Mouse (Mus musculus) CH12.LX (cell line): ENCODE data around the gene Sec63. TPM values are rescaled to one million over a fixed set of nuclear protein-coding genes. Genes with fewer than 3 reads are reported as not detected.

ENCODE experiments used
- DNase-seq: peaks from one replicate; pipeline ENCODE4 v3.0.0-alpha.2; 2013; ENCODE audit errors: extremely low read depth
- H3K27ac ChIP-seq: 2 replicates; pipeline ENCODE4 v1.5.1; 2012; ENCODE audit warnings: low read depth, mild to moderate bottlenecking, control low read depth, moderate library complexity; ENCODE audit not compliant: insufficient read depth
- H3K27me3 ChIP-seq: replicated peaks from 2 replicates; pipeline ENCODE3; 2012; ENCODE audit warnings: inconsistent platforms
- H3K36me3 ChIP-seq, 2 experiments: replicated peaks in 1 of 2; 2 replicates each; pipeline versions ENCODE3 to v1.6.1; 2012; ENCODE audit warnings: inconsistent platforms in 1 of 2, low read length in 1 of 2, mild to moderate bottlenecking in 1 of 2, mixed read lengths in 1 of 2, moderate library complexity in 1 of 2; ENCODE audit not compliant: control insufficient read depth in 1 of 2, insufficient read depth in 1 of 2
- H3K4me1 ChIP-seq, 2 experiments: 2 replicates each; pipeline ENCODE4 v1.6.1; 2012; ENCODE audit warnings: inconsistent platforms in 1 of 2, moderate library complexity in 1 of 2; ENCODE audit not compliant: insufficient read depth in 2 of 2, control insufficient read depth in 1 of 2
- H3K4me2 ChIP-seq: 2 replicates; pipeline ENCODE4 v1.6.1; 2012; ENCODE audit warnings: low read depth, mild to moderate bottlenecking, control low read depth; ENCODE audit not compliant: poor library complexity, insufficient read depth, severe bottlenecking
- H3K4me3 ChIP-seq, 3 experiments: fragments of 150-350 bp in 1 of 3; sonication (generic) in 1 of 3; replicated peaks in 1 of 3; 2 replicates each; pipeline versions ENCODE3 to v1.5.1; 2011 to 2012; ENCODE audit warnings: low read depth in 2 of 3, low read length in 2 of 3, mild to moderate bottlenecking in 2 of 3, moderate library complexity in 2 of 3, control low read depth in 1 of 3, improper control_type of control experiment in 1 of 3, inconsistent platforms in 1 of 3, mixed read lengths in 1 of 3; ENCODE audit not compliant: poor library complexity in 1 of 3
- H3K79me2 ChIP-seq: replicated peaks from 2 replicates; pipeline ENCODE4 v1.6.1; 2012; ENCODE audit warnings: mild to moderate bottlenecking, moderate library complexity; ENCODE audit not compliant: control insufficient read depth, poor library complexity, insufficient read depth, severe bottlenecking; ENCODE audit errors: extremely low read depth
- H3K9ac ChIP-seq: 2 replicates; pipeline ENCODE4 v1.6.1; 2012; ENCODE audit warnings: low read depth, mild to moderate bottlenecking, control low read depth, moderate library complexity; ENCODE audit not compliant: insufficient read depth
- H3K9me3 ChIP-seq: replicated peaks from 2 replicates; pipeline ENCODE3; 2012; ENCODE audit warnings: low read length, inconsistent platforms, mixed read lengths
- BHLHE40 ChIP-seq: IDR thresholded peaks from 2 replicates; pipeline ENCODE4 v1.6.1; 2011; ENCODE audit warnings: mild to moderate bottlenecking, low read depth, low read length, improper control_type of control experiment
- CHD1 ChIP-seq: IDR thresholded peaks from 2 replicates; pipeline ENCODE4 v1.6.1; 2012; ENCODE audit warnings: low read depth, low read length, improper control_type of control experiment, inconsistent platforms
- CHD2 ChIP-seq: IDR thresholded peaks from 2 replicates; pipeline ENCODE4 v1.6.1; 2011; ENCODE audit warnings: low read length, improper control_type of control experiment
- CTCF ChIP-seq, 2 experiments: IDR thresholded peaks in 1 of 2; conservative IDR thresholded peaks in 1 of 2; 2 replicates each; pipeline ENCODE4 v1.5.1; 2011 to 2012; ENCODE audit warnings: low read depth in 2 of 2, low read length in 2 of 2, improper control_type of control experiment in 1 of 2, inconsistent platforms in 1 of 2, mild to moderate bottlenecking in 1 of 2, moderate library complexity in 1 of 2
- E2F4 ChIP-seq: IDR thresholded peaks from 2 replicates; pipeline ENCODE4 v1.6.1; 2011; ENCODE audit warnings: low read depth, low read length, improper control_type of control experiment; ENCODE audit not compliant: insufficient replicate concordance
- ELF1 ChIP-seq: IDR thresholded peaks from 2 replicates; pipeline ENCODE4 v1.6.1; 2014; ENCODE audit warnings: low read depth, mild to moderate bottlenecking, inconsistent platforms, low read length, improper control_type of control experiment
- MAFK ChIP-seq: IDR thresholded peaks from 2 replicates; pipeline ENCODE4 v1.6.1; 2011; ENCODE audit warnings: low read length, improper control_type of control experiment; ENCODE audit not compliant: insufficient replicate concordance
- MXI1 ChIP-seq: IDR thresholded peaks from 2 replicates; pipeline ENCODE4 v1.6.1; 2011; ENCODE audit warnings: mild to moderate bottlenecking, low read depth, low read length, improper control_type of control experiment
- MYC ChIP-seq: IDR thresholded peaks from 2 replicates; pipeline ENCODE4 v1.6.1; 2011; ENCODE audit warnings: low read depth, mild to moderate bottlenecking, improper control_type of control experiment, low read length
- RAD21 ChIP-seq: IDR thresholded peaks from 2 replicates; pipeline ENCODE4 v1.6.1; 2011; ENCODE audit warnings: low read depth, mild to moderate bottlenecking, low read length, improper control_type of control experiment, moderate library complexity
- SMC3 ChIP-seq: IDR thresholded peaks from 2 replicates; pipeline ENCODE4 v1.6.1; 2011; ENCODE audit warnings: low read depth, low read length, improper control_type of control experiment
- TBP ChIP-seq: conservative IDR thresholded peaks from 2 replicates; pipeline ENCODE4 v1.6.1; 2011; ENCODE audit warnings: low read depth, low read length, improper control_type of control experiment
- USF1 ChIP-seq: IDR thresholded peaks from 2 replicates; pipeline ENCODE4 v1.6.1; 2014; ENCODE audit warnings: low read depth, mild to moderate bottlenecking, inconsistent platforms, low read length, improper control_type of control experiment
- ZC3H11A ChIP-seq: IDR thresholded peaks from 2 replicates; pipeline ENCODE4 v1.6.1; 2012; ENCODE audit warnings: low read depth, mild to moderate bottlenecking, inconsistent platforms, low read length, improper control_type of control experiment
- ZNF384 ChIP-seq: IDR thresholded peaks from 2 replicates; pipeline ENCODE4 v1.6.1; 2012; ENCODE audit warnings: low read depth, low read length, improper control_type of control experiment, inconsistent platforms
- dilution Hi-C: fragments of 300-500 bp; cut with MboI; formaldehyde crosslinking; loops from 2 replicates; pipeline ENCODE4 v1.14.3; 2020; ENCODE audit warnings: low sequenced_read_pairs; ENCODE audit not compliant: extremely low pct_unique_long_range_greater_than_20kb, extremely low pct_ligation_motif_present
- in situ Hi-C: fragments of 300-500 bp; cut with MboI; formaldehyde crosslinking; loops from 3 replicates; pipeline ENCODE4 v1.14.3; 2019; ENCODE audit warnings: low sequenced_read_pairs, low pct_ligation_motif_present, low pct_unique_long_range_greater_than_20kb, mixed read lengths
- polyA plus RNA-seq: library from polyadenylated mRNA; unstranded; fragments of >175 nt; gene quantifications from 2 replicates; pipeline ENCODE4 v1.2.1, GENCODE M21; 2012; ENCODE audit warnings: low read depth; ENCODE audit not compliant: insufficient read length
- total RNA-seq, 2 experiments: library from RNA; depleted of rRNA; stranded (reverse); fragments of 300-350 nt in 1 of 2; fragments of >200 nt in 1 of 2; gene quantifications; 2 replicates each; pipeline ENCODE4 v1.2.3; 2012 to 2014

Sec63 gene
- total and polyA plus RNA-seq, 3 experiments = 20.5 to 74.9 (median 26.2) TPM

GRCm38 (mm10) chr10:42800922-42801321 is 39.6 kb downstream of the Sec63 start:
- Histone ChIP-seq H3K27ac (no peak overlapping the region), H3K4me3 (no peak overlapping the region), H3K36me3 (peaks cover 18 to 79% of the 10 kb centered on the region in 2 experiments), H3K79me2 (no peaks in the 10 kb centered on the region), H3K4me2 (no peak overlapping the region), H3K4me1 (peaks cover 0 to 6% of the 10 kb centered on the region in 2 experiments; a peak in 2 of 4 replicates), H3K9ac (no peak overlapping the region), H3K9me3 (no peaks in the 10 kb centered on the region), H3K27me3 (no peaks in the 10 kb centered on the region)
- dilution Hi-C loops = no loop called here
- TF ChIP-seq RAD21 (no peak), BHLHE40 (no peak), CTCF (conservative IDR thresholded peaks at IDR 0.05 in 1 of 2, IDR thresholded peaks at IDR 0.05 in 1 of 2; ENCODE audit: low read depth in 2 of 2, low read length in 2 of 2) (no peak), TBP (no peak), MXI1 (no peak), E2F4 (no peak), ELF1 (no peak)
- in situ Hi-C loops = no loop called here
- no peak for DNase-seq

- Histone ChIP-seq H3K27me3 (no peaks in the 10 kb centered on the region), H3K4me3 (no peak overlapping the region), H3K79me2 (0 out of 2 replicates have a peak, but pooled peaks cover 2% of the 10 kb centered on the region), H3K4me1 (peaks cover 0 to 41% of the 10 kb centered on the region in 2 experiments; a peak in 2 of 4 replicates), H3K36me3 (peaks cover 26 to 60% of the 10 kb centered on the region in 2 experiments), H3K27ac (peak overlapping the region; percentile 31), H3K9me3 (peaks cover 7% of the 10 kb centered on the region), H3K9ac (no peak overlapping the region), H3K4me2 (no peak overlapping the region)
- peak; percentile 61 for DNase-seq
- dilution Hi-C loops (no loop called here), in situ Hi-C loops (no loop called here)
- TF ChIP-seq ZNF384 = no peak
- TF ChIP-seq CTCF (conservative IDR thresholded peaks at IDR 0.05 in 1 of 2, IDR thresholded peaks at IDR 0.05 in 1 of 2; ENCODE audit: low read depth in 2 of 2, low read length in 2 of 2) = no peak
- no peak for TF ChIP-seq MYC
- TF ChIP-seq ZC3H11A = no peak
- TF ChIP-seq MXI1 = no peak
- no peak for TF ChIP-seq CHD1
- TF ChIP-seq SMC3 = no peak
- no peak for TF ChIP-seq MAFK
- TF ChIP-seq CHD2 = no peak
- TF ChIP-seq USF1 = no peak
Observed at GRCm38 (mm10) chr10:42825923-42826322, 64.6 kb downstream of the Sec63 start.
